Mouse (Mus musculus): ENCODE data around the gene Ndufb4. TPM values are rescaled to one million over a fixed set of nuclear protein-coding genes. Genes with fewer than 3 reads are reported as not detected.
"Not testable (repeated sequence)": the region's sequence is repeated elsewhere in the genome, so short reads cannot be mapped to it uniquely, and the experiment has no call there.

Gene Ndufb4
- polyA plus RNA-seq, 1 experiment = 63.7 TPM

- Histone ChIP-seq H3K4me3 (ENCODE audit: insufficient read depth, low read length) (no peak overlapping the region), H3K27ac (ENCODE audit: insufficient read depth, low read depth, low read length) (no peak overlapping the region), H3K4me1 (ENCODE audit: control insufficient read depth, insufficient read depth, low read length) (peaks cover 3% of the 10 kb centered on the region)
- TF ChIP-seq POLR2A (IDR thresholded peaks at IDR 0.05; ENCODE audit: borderline replicate concordance, low read depth, low read length) = no peak
- TF ChIP-seq CTCF (IDR thresholded peaks at IDR 0.05; ENCODE audit: low read depth, low read length) = no peak
Measured at GRCm38 (mm10) chr16:37645211-37645610, 9.0 kb downstream of the Ndufb4 start.

- Histone ChIP-seq H3K4me3 (ENCODE audit: insufficient read depth, low read length) (no peak overlapping the region), H3K4me1 (ENCODE audit: control insufficient read depth, insufficient read depth, low read length) (peaks cover 3% of the 10 kb centered on the region), H3K27ac (ENCODE audit: insufficient read depth, low read depth, low read length) (no peak overlapping the region)
- TF ChIP-seq CTCF (IDR thresholded peaks at IDR 0.05; ENCODE audit: low read depth, low read length) = no peak
- TF ChIP-seq POLR2A (IDR thresholded peaks at IDR 0.05; ENCODE audit: borderline replicate concordance, low read depth, low read length) = no peak
Measured at GRCm38 (mm10) chr16:37644486-37644885, 9.8 kb downstream of the Ndufb4 start.

- H3K4me1 ChIP-seq (ENCODE audit: control insufficient read depth, insufficient read depth, low read length); H3K27ac ChIP-seq (ENCODE audit: insufficient read depth, low read depth, low read length); H3K4me3 ChIP-seq (ENCODE audit: insufficient read depth, low read length): not testable (repeated sequence)
Measured at GRCm38 (mm10) chr16:37640522-37640921, 13.7 kb downstream of the Ndufb4 start.

- Histone ChIP-seq H3K27ac (ENCODE audit: insufficient read depth, low read depth, low read length) (no peak overlapping the region), H3K4me1 (ENCODE audit: control insufficient read depth, insufficient read depth, low read length) (peaks cover 2% of the 10 kb centered on the region; the same call in 1 of the 2 replicates), H3K4me3 (ENCODE audit: insufficient read depth, low read length) (no peak overlapping the region)
- TF ChIP-seq CTCF (IDR thresholded peaks at IDR 0.05; ENCODE audit: low read depth, low read length) (no peak), POLR2A (IDR thresholded peaks at IDR 0.05; ENCODE audit: borderline replicate concordance, low read depth, low read length) (no peak)
Measured at GRCm38 (mm10) chr16:37637802-37638201, 16.5 kb downstream of the Ndufb4 start.

GRCm38 (mm10) chr16:37636107-37636506, 18.1 kb downstream of the Ndufb4 start:
- no peak for TF ChIP-seq CTCF (IDR thresholded peaks at IDR 0.05; ENCODE audit: low read depth, low read length)
- no peak for TF ChIP-seq POLR2A (IDR thresholded peaks at IDR 0.05; ENCODE audit: borderline replicate concordance, low read depth, low read length)
- no peak overlapping the region for H3K27ac ChIP-seq (ENCODE audit: insufficient read depth, low read depth, low read length)
- H3K4me3 ChIP-seq (ENCODE audit: insufficient read depth, low read length) = no peak overlapping the region
- peaks cover 2% of the 10 kb centered on the region; the same call in 1 of the 2 replicates for H3K4me1 ChIP-seq (ENCODE audit: control insufficient read depth, insufficient read depth, low read length)

GRCm38 (mm10) chr16:37635095-37635494, 19.2 kb downstream of the Ndufb4 start:
- H3K4me3 ChIP-seq (ENCODE audit: insufficient read depth, low read length) = no peak overlapping the region
- TF ChIP-seq CTCF (IDR thresholded peaks at IDR 0.05; ENCODE audit: low read depth, low read length) (no peak), POLR2A (IDR thresholded peaks at IDR 0.05; ENCODE audit: borderline replicate concordance, low read depth, low read length) (no peak)
- H3K4me1 ChIP-seq (ENCODE audit: control insufficient read depth, insufficient read depth, low read length) = peaks cover 2% of the 10 kb centered on the region; the same call in 1 of the 2 replicates
- H3K27ac ChIP-seq (ENCODE audit: insufficient read depth, low read depth, low read length) = no peak overlapping the region

GRCm38 (mm10) chr16:37634578-37634977, 19.7 kb downstream of the Ndufb4 start:
- Histone ChIP-seq H3K27ac (ENCODE audit: insufficient read depth, low read depth, low read length) (no peak overlapping the region), H3K4me1 (ENCODE audit: control insufficient read depth, insufficient read depth, low read length) (peaks cover 2% of the 10 kb centered on the region; the same call in 1 of the 2 replicates), H3K4me3 (ENCODE audit: insufficient read depth, low read length) (no peak overlapping the region)
- TF ChIP-seq POLR2A (IDR thresholded peaks at IDR 0.05; ENCODE audit: borderline replicate concordance, low read depth, low read length) (no peak), CTCF (IDR thresholded peaks at IDR 0.05; ENCODE audit: low read depth, low read length) (no peak)

- no peaks in the 10 kb centered on the region for H3K4me1 ChIP-seq (ENCODE audit: control insufficient read depth, insufficient read depth, low read length)
- H3K4me3 ChIP-seq (ENCODE audit: insufficient read depth, low read length) = no peak overlapping the region
- H3K27ac ChIP-seq (ENCODE audit: insufficient read depth, low read depth, low read length) = no peak overlapping the region
- no peak for TF ChIP-seq CTCF (IDR thresholded peaks at IDR 0.05; ENCODE audit: low read depth, low read length)
- TF ChIP-seq POLR2A (IDR thresholded peaks at IDR 0.05; ENCODE audit: borderline replicate concordance, low read depth, low read length) = no peak
Measured at GRCm38 (mm10) chr16:37629011-37629410, 25.2 kb downstream of the Ndufb4 start.

- Histone ChIP-seq H3K27ac (ENCODE audit: insufficient read depth, low read depth, low read length) (no peak overlapping the region), H3K4me3 (ENCODE audit: insufficient read depth, low read length) (no peak overlapping the region), H3K4me1 (ENCODE audit: control insufficient read depth, insufficient read depth, low read length) (no peaks in the 10 kb centered on the region)
- TF ChIP-seq CTCF (IDR thresholded peaks at IDR 0.05; ENCODE audit: low read depth, low read length) (no peak), POLR2A (IDR thresholded peaks at IDR 0.05; ENCODE audit: borderline replicate concordance, low read depth, low read length) (no peak)
Measured at GRCm38 (mm10) chr16:37628336-37628735, 25.9 kb downstream of the Ndufb4 start.

- no peaks in the 10 kb centered on the region for H3K4me1 ChIP-seq (ENCODE audit: control insufficient read depth, insufficient read depth, low read length)
- no peak overlapping the region for H3K4me3 ChIP-seq (ENCODE audit: insufficient read depth, low read length)
- TF ChIP-seq POLR2A (IDR thresholded peaks at IDR 0.05; ENCODE audit: borderline replicate concordance, low read depth, low read length) (no peak), CTCF (IDR thresholded peaks at IDR 0.05; ENCODE audit: low read depth, low read length) (no peak)
- no peak overlapping the region for H3K27ac ChIP-seq (ENCODE audit: insufficient read depth, low read depth, low read length)
Measured at GRCm38 (mm10) chr16:37626388-37626949, 27.8 kb downstream of the Ndufb4 start.

- TF ChIP-seq POLR2A (IDR thresholded peaks at IDR 0.05; ENCODE audit: borderline replicate concordance, low read depth, low read length) = no peak
- TF ChIP-seq CTCF (IDR thresholded peaks at IDR 0.05; ENCODE audit: low read depth, low read length) = no peak
- Histone ChIP-seq H3K4me3 (ENCODE audit: insufficient read depth, low read length) (no peak overlapping the region), H3K27ac (ENCODE audit: insufficient read depth, low read depth, low read length) (no peak overlapping the region), H3K4me1 (ENCODE audit: control insufficient read depth, insufficient read depth, low read length) (no peaks in the 10 kb centered on the region)
Measured at GRCm38 (mm10) chr16:37622919-37623318, 31.3 kb downstream of the Ndufb4 start.

All from bone marrow macrophage, adult 2 months (primary cell).